Mouse (Mus musculus) ZHBTc4 (cell line): Measurements from ENCODE around the gene Srpr.

Experiments
- DNase-seq: peaks from one replicate; pipeline ENCODE4 v3.0.0-alpha.2; 2011; ENCODE audit warnings: low read depth, low spot score

Srpr gene

DNA sequence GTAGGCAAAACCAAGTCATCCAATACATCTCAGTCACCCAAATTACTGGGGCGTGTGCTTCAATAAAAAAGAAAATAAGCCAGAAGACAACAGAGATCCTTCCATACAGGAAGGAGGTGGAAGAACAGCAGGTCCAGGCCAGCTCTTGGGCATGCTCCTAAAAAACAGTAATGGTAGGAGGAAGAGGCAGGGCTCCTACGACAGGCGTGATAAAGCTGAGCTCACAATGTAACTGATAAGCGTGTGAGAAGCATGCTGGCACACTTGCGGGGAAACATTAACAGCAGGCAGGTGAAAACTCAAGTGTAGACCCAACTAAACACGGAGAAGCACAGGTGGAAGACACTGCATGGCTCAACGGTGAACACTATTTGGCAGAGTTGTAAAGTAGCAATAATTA, 57.4 kb downstream of the Srpr start:
- no peak for DNase-seq

- DNase-seq: no peak
These were observed 62.4 kb downstream of the Srpr start for GRCm38 (mm10) chr9:35262418-35262817.

DNA sequence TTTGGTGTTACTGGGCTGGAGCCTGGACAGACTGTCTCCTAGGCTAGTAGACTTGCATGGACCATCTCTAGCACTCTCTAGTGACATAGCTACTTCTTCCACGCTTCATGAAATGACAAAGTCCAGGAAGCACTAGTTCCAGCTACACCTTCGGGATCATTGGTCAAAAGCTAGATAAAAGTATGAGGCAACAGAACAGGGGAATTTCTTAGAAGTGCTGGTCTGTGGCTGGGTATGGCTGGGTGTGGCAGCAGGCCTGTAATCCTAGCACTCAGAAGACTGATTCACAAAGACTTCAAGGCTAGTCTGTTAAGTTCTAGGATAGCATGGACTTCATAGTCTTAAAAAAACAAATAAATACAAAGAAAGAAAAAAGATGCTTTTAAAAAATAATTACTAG, 63.5 kb downstream of the Srpr start:
- no peak for DNase-seq

- DNase-seq: no peak
These were observed 64.5 kb downstream of the Srpr start for GRCm38 (mm10) chr9:35264509-35264908.

DNA sequence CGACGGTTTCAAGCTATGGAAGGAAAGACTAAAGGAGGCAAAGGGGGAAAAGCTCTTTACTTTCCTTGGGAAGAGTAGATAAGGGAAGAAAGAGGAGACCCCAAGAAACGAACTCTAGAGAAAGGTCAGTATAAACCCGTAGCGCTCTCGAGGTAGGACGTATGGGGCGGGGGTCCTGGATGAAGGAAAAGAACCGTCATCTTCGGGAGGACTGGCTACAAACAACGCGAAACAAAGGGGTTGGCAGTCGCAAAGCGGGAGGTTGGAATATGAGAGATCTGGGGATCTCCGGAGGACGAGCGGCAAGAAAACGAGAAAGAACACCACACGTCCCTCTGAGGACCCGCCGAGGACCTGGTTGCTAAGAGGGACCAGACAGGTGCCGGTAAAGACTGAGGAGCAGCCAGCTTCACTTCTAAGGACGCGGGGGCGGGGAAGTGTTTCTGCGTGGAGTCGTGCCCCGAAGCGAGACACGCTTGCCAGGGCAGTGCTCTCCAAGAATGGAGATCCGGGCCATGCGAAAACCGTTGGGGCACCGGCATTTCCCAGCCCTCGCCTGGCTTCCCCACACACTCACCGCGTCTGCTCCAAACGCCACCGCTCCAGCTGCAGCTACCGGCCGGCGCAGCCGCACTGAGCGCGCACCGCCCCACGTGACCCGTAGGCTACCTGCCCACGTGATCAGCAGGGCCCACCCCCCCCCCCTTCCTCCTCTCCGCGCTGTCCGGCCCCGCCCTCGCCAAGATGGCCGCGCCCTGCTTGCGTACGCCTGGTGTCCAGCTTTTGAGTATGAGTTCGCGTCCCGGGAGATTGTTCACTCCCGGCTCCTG, 67.4 kb downstream of the Srpr start, which contains the start of the genes Fam118b and Rpusd4:
Fam118b (minus strand) TSS at position 660 of the 830 bp plus-strand sequence.
Rpusd4 (plus strand) TSS at position 720 of the 830 bp plus-strand sequence.
- peak; percentile 97 for DNase-seq

- DNase-seq: peak; percentile 18
These were observed 68.2 kb downstream of the Srpr start for GRCm38 (mm10) chr9:35267976-35268715.

GRCm38 (mm10) chr9:35277855-35278365, 77.9 kb downstream of the Srpr start:
- DNase-seq: no peak

DNA sequence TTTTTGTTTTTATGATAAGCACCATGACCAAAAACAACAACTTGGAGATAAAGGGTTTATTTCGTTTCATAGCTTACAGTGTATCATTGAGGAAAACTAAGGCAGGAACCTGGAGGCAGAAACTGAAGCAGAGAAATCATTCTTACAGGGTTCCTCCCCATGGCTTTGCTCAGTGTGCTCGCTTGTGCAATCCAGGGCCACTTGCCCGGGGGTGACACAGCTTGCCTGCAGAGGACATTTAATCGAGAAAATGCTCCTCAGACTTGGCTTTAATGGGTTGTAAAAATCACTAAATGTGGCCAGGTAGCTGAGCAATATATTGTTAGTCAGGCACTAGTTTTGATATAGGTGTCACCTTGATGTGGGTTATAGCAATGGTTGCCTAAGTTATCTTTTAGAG, 78.5 kb downstream of the Srpr start:
- DNase-seq: no peak

DNA sequence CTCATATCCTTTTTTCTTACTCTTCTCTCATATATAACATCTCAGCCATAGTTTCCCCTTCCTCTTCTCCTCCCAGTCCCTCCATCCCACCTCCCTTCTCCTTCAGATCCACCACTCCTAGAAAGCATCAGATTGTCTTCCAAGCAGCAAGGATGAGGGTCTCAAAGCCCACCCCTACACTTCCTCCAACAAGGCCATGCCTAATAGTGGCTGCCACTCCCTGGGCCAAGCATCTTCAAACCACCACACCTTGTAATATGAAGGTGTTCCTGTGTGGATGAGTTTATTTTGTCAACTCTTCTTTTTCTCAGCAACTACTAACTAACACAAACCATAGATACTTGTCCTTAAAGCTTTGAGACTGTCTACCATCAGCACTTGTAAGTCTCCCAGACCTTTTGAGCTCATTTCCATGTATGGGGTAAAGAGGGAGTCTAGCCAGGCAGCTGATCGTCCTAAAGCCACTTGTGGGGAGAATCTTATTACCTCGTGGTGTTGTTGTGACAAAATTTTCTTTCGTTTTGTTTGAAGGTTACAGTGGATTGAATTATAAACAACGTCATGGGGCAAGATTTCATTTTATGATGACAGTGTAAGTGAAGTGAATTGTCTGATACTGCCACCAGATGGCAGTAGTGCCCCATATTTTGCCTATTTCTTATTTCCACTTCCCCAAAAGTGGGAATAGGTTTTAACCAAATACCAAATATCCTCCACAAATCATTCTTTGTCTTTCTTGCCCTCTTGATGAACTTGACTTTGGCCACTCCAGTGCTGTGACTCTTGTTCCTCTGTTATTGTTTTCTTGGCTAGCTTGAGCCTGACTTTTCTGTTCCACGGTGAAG, 82.3 kb downstream of the Srpr start:
- DNase-seq: peak; percentile 70

GRCm38 (mm10) chr9:35282851-35283200, 82.9 kb downstream of the Srpr start:
- DNase-seq: no peak

DNA sequence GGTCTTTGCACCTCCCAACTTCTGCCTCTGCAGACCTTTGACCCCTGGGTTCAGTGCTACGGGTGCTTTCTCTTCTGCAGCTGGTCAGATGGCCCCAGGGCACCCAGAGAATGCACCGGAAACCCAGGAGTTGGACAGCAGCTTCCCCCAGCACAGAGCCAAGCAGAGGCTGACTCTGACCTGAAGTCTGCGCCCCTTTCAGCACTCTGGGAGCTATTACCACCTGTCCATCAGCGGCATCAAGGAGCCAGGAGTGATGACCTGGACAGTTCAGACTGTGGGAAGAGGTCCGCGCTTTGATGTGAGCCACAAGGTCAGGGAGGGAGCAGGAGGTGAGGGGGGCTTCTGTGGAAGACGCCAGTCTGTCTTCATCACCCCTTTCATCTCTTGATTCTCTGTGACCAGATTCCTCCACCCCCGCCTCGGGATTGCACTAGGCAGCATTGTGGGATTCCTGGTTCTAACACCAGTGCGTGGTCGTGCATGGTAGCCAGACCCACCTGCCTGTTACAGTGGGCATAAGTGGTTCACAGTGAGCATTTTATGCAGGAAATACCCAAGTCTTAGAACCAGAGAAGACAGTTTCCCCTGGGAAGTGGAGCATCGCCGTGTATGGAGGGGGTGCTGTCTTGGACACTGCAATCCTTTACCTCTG, 83.6 kb downstream of the Srpr start:
- DNase-seq: no peak

DNA sequence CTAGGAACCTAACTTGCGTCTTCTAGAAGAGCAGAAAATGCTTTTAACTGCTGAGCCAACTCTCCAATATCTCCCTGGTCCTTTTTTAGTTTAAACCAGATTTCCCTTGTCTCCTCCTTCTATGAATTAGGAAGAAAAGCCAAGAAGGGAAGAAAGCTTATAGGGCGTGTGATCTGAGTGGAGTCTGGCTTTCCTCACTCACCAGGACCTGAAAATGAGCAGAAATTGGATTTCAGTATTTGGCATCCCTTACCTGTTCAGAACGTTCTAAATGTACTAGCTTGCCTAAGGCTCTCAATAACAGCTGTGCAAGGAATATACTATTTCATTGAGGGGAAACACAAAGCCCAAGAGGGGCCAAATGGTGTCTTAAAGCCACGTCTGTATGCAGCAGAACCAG, 84.4 kb downstream of the Srpr start:
- DNase-seq: no peak

- DNase-seq: no peak
These were observed 86.4 kb downstream of the Srpr start for GRCm38 (mm10) chr9:35286351-35286750.

DNA sequence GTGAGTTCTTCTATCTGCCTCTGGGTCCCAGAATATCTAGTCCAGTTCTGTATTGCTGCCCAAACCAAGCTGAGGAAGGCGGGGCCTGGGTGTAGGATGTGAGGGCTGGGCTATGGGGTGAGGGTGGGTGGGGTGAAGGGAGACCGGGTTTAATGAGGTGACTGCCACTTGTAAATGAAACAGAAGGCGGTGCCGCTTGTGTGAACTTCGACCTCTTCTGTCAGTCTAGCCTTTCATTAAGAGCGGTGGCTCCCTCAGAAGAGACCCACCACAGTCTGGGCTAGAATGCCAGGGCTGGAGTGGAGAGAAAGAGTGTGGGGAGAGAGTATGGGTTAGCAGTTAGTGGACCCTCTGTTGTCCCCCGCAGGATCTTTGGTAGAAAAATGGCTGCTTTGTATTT, 90.0 kb downstream of the Srpr start:
- no peak for DNase-seq

DNA sequence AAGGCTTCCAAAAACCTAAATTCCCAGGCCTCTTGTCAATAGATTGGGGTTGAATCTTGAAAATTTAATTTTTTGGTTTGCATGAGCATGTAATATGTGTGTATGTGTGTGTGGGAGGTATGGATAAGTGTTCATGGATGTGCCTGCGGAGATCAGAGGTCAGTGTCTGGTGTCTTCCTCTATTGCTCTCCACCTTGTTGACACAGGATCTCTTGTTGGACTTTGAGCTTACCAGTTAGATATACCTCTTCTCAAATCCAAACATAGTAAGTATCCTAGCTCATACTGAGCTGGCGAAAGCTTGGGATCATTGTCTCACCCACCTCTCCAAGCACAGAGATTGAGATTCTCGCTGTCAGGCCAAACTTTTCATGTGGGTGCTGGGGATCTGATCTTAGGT, 90.4 kb downstream of the Srpr start:
- DNase-seq: no peak

DNA sequence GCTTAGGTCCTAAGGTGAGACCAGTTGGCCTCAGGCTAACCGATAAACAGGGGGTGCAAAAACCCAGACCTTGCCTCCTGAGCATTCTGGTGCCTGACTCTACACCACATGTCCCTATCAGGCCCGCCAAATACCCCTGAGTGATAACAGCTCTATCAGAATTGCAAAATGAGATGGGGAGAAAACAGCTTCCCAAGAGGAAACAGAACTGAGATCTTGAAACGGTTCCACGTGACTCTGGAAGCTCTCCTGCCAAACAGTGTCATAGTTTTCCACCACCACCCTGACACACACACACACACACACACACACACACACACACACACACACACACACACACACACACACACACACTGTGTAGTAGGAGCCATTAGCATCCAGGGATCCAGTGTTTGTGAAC, 90.9 kb downstream of the Srpr start:
- DNase-seq: no peak

GRCm38 (mm10) chr9:35293465-35293864, 93.5 kb downstream of the Srpr start:
- no peak for DNase-seq
